Mouse (Mus musculus) heart, postnatal 0 days (tissue): ENCODE results near the gene D2hgdh. TPM values are rescaled to one million over a fixed set of nuclear protein-coding genes. Genes with fewer than 3 reads are reported as not detected.

Experiments used
- polyA plus RNA-seq: library from polyadenylated mRNA; unstranded; fragments of >200 nt; fragmentation: Nextera tagmentation; extraction: Ambion mirVana; gene quantifications from 2 replicates; pipeline ENCODE4 v1.2.1, GENCODE M21; 2015
- total RNA-seq: library from RNA; depleted of rRNA; stranded (reverse); fragments of >200 nt; gene quantifications from 2 replicates; pipeline ENCODE4 v1.2.3, GENCODE M21; 2014; ENCODE audit warnings: low replicate concordance; rRNA removed

The D2hgdh gene
- total and polyA plus RNA-seq, 2 experiments from 2014 or later, result 13.9 to 23.8 TPM

Other genes with a start within 250 kb of the D2hgdh start
- 134 and 174 TPM in 2 replicates for gene Stk25, start 166.2 kb upstream of the D2hgdh start, total RNA-seq
- gene Stk25, start 166.2 kb upstream of the D2hgdh start, polyA plus RNA-seq, result 107 and 108 TPM in 2 replicates
- gene Bok, start 139.2 kb upstream of the D2hgdh start, total RNA-seq, result 50.8 and 61.5 TPM in 2 replicates
- gene Bok, start 139.2 kb upstream of the D2hgdh start, polyA plus RNA-seq, result 25.6 and 27.6 TPM in 2 replicates
- gene Atg4b, start 73.4 kb upstream of the D2hgdh start, total RNA-seq, result 22.3 and 47.8 TPM in 2 replicates
- 50.3 and 61.1 TPM in 2 replicates for gene Atg4b, start 73.4 kb upstream of the D2hgdh start, polyA plus RNA-seq
- gene Thap4, start 70.0 kb upstream of the D2hgdh start, total RNA-seq, result 57.2 and 81.4 TPM in 2 replicates
- gene Thap4, start 70.0 kb upstream of the D2hgdh start, polyA plus RNA-seq, result 53.9 and 56.7 TPM in 2 replicates
- 45.6 and 58.7 TPM in 2 replicates for gene Dtymk, start 23.0 kb upstream of the D2hgdh start, total RNA-seq
- 86.7 and 94.8 TPM in 2 replicates for gene Dtymk, start 23.0 kb upstream of the D2hgdh start, polyA plus RNA-seq
- gene Ing5, start 20.9 kb upstream of the D2hgdh start, total RNA-seq, result 5.1 and 9.9 TPM in 2 replicates
- 5.8 and 6.4 TPM in 2 replicates for gene Ing5, start 20.9 kb upstream of the D2hgdh start, polyA plus RNA-seq
- not detected in 2 replicates for gene Gal3st2, start 36.4 kb downstream of the D2hgdh start, total RNA-seq
- gene Gal3st2, start 36.4 kb downstream of the D2hgdh start, polyA plus RNA-seq, result 0.07 TPM in 1 of 2 replicates, not detected in the other
- 0.73 TPM in 1 of 2 replicates, not detected in the other for gene Gal3st2b, start 93.4 kb downstream of the D2hgdh start, total RNA-seq
- gene Gal3st2b, start 93.4 kb downstream of the D2hgdh start, polyA plus RNA-seq, result 0.10 and 0.12 TPM in 2 replicates
- 0.43 and 0.99 TPM in 2 replicates for gene Gal3st2c, start 165.6 kb downstream of the D2hgdh start, total RNA-seq
- 0.14 and 0.19 TPM in 2 replicates for gene Gal3st2c, start 165.6 kb downstream of the D2hgdh start, polyA plus RNA-seq
- gene Neu4, start 195.5 kb downstream of the D2hgdh start, total RNA-seq, result not detected in 2 replicates
- gene Neu4, start 195.5 kb downstream of the D2hgdh start, polyA plus RNA-seq, result not detected in 2 replicates
- not detected in 2 replicates for gene Pdcd1, start 227.6 kb downstream of the D2hgdh start, total RNA-seq
- 0.05 and 0.10 TPM in 2 replicates for gene Pdcd1, start 227.6 kb downstream of the D2hgdh start, polyA plus RNA-seq